Mouse (Mus musculus) heart, postnatal 0 days (tissue): Measurements from ENCODE around the gene Egfl7. TPM values are rescaled to one million over a fixed set of nuclear protein-coding genes. Genes with fewer than 3 reads are reported as not detected.
A peak's percentile ranks its signal among the peaks of the same experiment; 100 is the strongest.

Experiments used
- ATAC-seq: fragments of 200-750 bp; cut with Nextera tagmentation; 2 replicates; pipeline ENCODE4 v1.8.0; 2017; ENCODE audit warnings: low read depth, moderate number of reproducible peaks, moderate library complexity; ENCODE audit not compliant: insufficient read depth
- DNase-seq: peaks from one replicate; pipeline ENCODE4 v3.0.0-alpha.2; 2016; ENCODE audit warnings: low spot score
- H3K27ac ChIP-seq: fragments of 300-500 bp; sonication (generic); 2 replicates; pipeline ENCODE4 v1.5.1; 2014; ENCODE audit warnings: low read depth, mild to moderate bottlenecking
- H3K27me3 ChIP-seq: fragments of 300-500 bp; sonication (generic); 2 replicates; pipeline ENCODE4 v1.6.1; 2014; ENCODE audit warnings: low read length, mixed read lengths; ENCODE audit not compliant: control insufficient read depth, insufficient read depth
- H3K36me3 ChIP-seq: fragments of 300-500 bp; sonication (generic); replicated peaks from 2 replicates; pipeline ENCODE4 v1.6.1; 2014; ENCODE audit warnings: low read length, mixed read lengths; ENCODE audit not compliant: control insufficient read depth, insufficient read depth
- H3K4me1 ChIP-seq: fragments of 300-500 bp; sonication (generic); 2 replicates; pipeline ENCODE4 v1.6.1; 2014; ENCODE audit warnings: antibody characterized with exemption; ENCODE audit not compliant: control insufficient read depth, insufficient read depth
- H3K4me2 ChIP-seq: fragments of 300-500 bp; sonication (generic); 2 replicates; pipeline ENCODE4 v1.6.1; 2014; ENCODE audit warnings: low read depth, mild to moderate bottlenecking, low read length, moderate library complexity
- H3K4me3 ChIP-seq: fragments of 300-500 bp; sonication (generic); 2 replicates; pipeline ENCODE4 v1.5.1; 2014; ENCODE audit warnings: low read depth, low read length
- H3K9ac ChIP-seq: fragments of 300-500 bp; sonication (generic); replicated peaks from 2 replicates; pipeline ENCODE4 v1.6.1; 2014; ENCODE audit warnings: low read depth, low read length, mixed read lengths
- H3K9me3 ChIP-seq: fragments of 300-500 bp; sonication (generic); replicated peaks from 2 replicates; pipeline ENCODE4 v1.6.1; 2016; ENCODE audit warnings: low read length; ENCODE audit not compliant: control insufficient read depth
- CTCF ChIP-seq: IDR thresholded peaks from 2 replicates; pipeline ENCODE4 v1.5.1; 2016; ENCODE audit warnings: antibody characterized with exemption, control low read depth, low read depth
- EP300 ChIP-seq: IDR thresholded peaks from 2 replicates; pipeline ENCODE4 v1.6.1; 2016; ENCODE audit warnings: antibody characterized with exemption, low read depth
- WGBS: fragments of 180-500 bp; shearing (Covaris S2); extraction: QIAGEN DNeasy Blood & Tissue Kit; methylation state at CpG from one replicate; pipeline ENCODE4 v1.1.7; 2014; 5-methylcytosine and 5-hydroxymethylcytosine counted together
- polyA plus RNA-seq: library from polyadenylated mRNA; unstranded; fragments of >200 nt; fragmentation: Nextera tagmentation; extraction: Ambion mirVana; gene quantifications from 2 replicates; pipeline ENCODE4 v1.2.1, GENCODE M21; 2015
- total RNA-seq: library from RNA; depleted of rRNA; stranded (reverse); fragments of >200 nt; gene quantifications from 2 replicates; pipeline ENCODE4 v1.2.3, GENCODE M21; 2014; ENCODE audit warnings: low replicate concordance

The Egfl7 gene
- total and polyA plus RNA-seq, 2 experiments from 2014 or later, result 158 to 375 TPM

DNA sequence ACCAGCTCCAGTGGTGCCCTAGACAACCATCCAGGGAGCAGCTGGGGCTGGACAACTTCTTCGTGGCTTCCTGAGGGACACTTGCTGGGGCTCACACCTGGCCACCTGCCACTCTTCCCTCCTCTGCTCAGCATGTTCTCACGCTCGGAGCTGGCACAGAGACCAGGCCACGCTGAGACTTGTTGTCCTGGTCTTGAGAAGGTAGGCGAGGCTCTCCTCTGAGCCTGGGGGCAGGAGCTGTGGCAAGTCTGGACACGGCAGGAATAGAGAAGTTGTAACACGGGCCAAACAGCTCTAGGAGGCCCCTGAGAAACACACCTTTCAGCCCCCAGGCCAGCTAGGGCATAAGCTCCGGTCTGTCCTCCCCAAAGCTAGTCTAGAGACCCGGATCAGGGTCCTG, 25.9 kb upstream of the Egfl7 start:
- DNase-seq (no peak), ATAC-seq (no peak)
- no peak for TF ChIP-seq EP300
- TF ChIP-seq CTCF, result no peak
- H3K4me3 ChIP-seq, result no peak overlapping the region
- H3K4me2 ChIP-seq, result no peak overlapping the region
- no peaks in the 10 kb centered on the region for H3K36me3 ChIP-seq
- H3K27me3 ChIP-seq, result no peaks in the 10 kb centered on the region
- no peak overlapping the region for H3K9ac ChIP-seq
- 79% methylated on average over 9 of the region's 9 CpGs for WGBS
- H3K27ac ChIP-seq, result no peak overlapping the region
- H3K4me1 ChIP-seq, result peaks cover 66% of the 10 kb centered on the region
- no peaks in the 10 kb centered on the region for H3K9me3 ChIP-seq

DNA sequence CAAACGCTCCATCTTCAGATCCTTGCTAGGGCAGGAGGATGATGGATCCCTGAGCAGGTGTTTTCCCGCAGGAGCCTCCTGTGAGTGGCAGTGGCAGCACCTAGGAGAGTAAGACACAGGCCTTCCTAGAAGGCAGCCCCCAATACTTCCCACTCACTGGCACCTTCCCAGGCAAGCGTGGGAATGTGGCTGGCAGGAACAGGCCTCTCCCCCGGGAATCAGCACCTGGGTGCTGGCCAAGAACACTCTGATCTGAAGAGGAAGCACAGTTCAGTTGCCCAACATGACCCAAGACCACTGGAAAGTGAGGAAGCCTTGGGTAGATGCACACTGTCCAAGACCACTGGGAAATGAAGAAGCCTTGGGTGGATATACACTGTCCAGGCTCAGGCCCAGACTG, 24.7 kb upstream of the Egfl7 start:
- H3K9ac ChIP-seq, result no peak overlapping the region
- H3K36me3 ChIP-seq, result no peaks in the 10 kb centered on the region
- WGBS, result 53% methylated on average over 4 of the region's 4 CpGs
- no peak overlapping the region for H3K4me3 ChIP-seq
- ATAC-seq (peak; percentile 36; the same call in 1 of the 2 replicates), DNase-seq (peak; percentile 64)
- no peaks in the 10 kb centered on the region for H3K9me3 ChIP-seq
- no peaks in the 10 kb centered on the region for H3K27me3 ChIP-seq
- peak overlapping the region; percentile 77; the same call in 1 of the 2 replicates for H3K27ac ChIP-seq
- H3K4me2 ChIP-seq, result no peak overlapping the region
- no peak for TF ChIP-seq EP300
- TF ChIP-seq CTCF, result no peak
- peaks cover 60% of the 10 kb centered on the region for H3K4me1 ChIP-seq

DNA sequence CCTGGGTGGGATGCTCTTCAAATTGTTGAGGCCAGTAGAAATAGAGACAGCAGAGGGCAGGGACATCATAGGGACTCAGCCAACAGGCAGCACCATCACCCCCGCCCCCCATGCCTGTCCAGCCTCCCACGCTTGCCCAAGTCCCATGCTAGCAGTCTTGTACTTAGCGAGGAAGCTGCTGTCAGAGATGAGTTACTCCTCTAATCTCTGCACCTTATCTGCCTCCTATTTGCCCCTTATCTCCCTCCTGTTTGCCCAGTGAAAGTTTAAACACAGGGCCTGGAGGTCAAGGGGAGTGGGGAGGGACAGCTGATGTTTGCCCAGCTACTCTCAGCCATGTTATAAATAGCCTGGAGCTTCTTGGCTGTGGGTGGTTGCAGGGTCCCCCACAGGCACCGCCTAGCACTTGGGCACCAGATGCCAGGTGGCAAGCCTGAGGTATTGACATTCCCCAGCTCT, 23.2 kb upstream of the Egfl7 start:
- peak; percentile 78 for DNase-seq
- peak; percentile 78 for ATAC-seq
- Histone ChIP-seq H3K9ac (no peak overlapping the region), H3K27me3 (no peaks in the 10 kb centered on the region), H3K9me3 (no peaks in the 10 kb centered on the region), H3K4me1 (peaks cover 45% of the 10 kb centered on the region), H3K27ac (peak overlapping the region; percentile 77), H3K4me3 (no peak overlapping the region), H3K36me3 (no peaks in the 10 kb centered on the region), H3K4me2 (no peak overlapping the region)
- 24% methylated on average over 4 of the region's 4 CpGs for WGBS
- TF ChIP-seq EP300, result peak; percentile 63; the same call in 1 of the 2 replicates
- no peak for TF ChIP-seq CTCF

DNA sequence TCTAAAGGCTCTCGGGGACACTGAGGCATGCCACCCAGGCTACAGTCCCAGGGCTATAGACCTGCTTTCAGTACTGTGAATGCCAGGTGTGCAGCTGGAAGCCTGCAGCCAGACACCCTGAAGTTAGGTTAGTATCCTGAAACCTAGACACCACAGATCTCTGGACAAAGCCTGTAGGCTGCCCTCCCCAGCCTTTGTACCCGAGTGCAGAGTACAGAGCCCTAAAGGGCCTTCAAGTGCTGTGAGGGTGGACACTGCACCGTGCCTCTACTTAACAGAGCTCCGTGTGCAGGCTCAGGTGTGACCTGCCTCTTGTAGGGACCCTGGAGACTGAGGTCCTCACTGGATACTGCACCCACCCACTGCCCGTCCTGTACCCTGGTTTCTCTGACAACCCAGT, 19.3 kb upstream of the Egfl7 start:
- Histone ChIP-seq H3K36me3 (no peaks in the 10 kb centered on the region), H3K4me1 (peaks cover 18% of the 10 kb centered on the region), H3K9ac (no peak overlapping the region), H3K4me2 (no peak overlapping the region), H3K9me3 (no peaks in the 10 kb centered on the region), H3K27ac (no peak overlapping the region), H3K4me3 (no peak overlapping the region), H3K27me3 (no peaks in the 10 kb centered on the region)
- TF ChIP-seq CTCF, result no peak
- no peak for TF ChIP-seq EP300
- ATAC-seq, result no peak
- no peak for DNase-seq
- WGBS, result 82% methylated on average over 5 of the region's 5 CpGs

DNA sequence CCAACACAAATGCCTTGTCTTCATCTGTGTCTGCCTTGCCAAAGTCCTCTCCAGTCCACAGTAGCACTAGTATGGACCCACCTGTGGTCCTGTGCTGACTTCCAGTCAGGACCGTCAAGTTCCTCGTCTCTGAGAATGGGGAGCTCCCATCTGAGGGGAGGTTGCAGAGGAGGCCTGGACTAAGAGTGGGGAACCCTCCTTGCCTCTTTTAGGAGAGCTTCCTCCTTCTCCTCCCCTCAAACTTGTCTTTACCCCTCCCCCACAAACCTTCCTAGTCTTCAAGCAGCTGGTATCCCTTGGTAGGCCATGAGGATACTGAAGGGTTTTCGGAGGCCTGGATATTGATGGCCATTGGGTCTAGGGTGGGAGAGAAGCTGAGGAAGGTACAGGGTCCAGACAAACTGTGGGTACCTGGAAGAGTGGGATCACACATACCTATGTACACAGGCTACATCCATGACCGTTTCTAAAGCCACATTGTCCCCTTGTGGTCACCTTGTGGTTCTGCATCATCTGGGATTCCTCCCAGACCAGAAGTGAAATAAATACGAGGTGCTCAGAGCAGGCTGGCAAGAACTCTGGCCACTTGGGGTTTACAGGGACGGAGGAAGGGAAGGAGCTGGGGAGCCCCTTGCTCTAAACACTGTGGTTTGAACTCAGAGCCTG, 18.3 kb upstream of the Egfl7 start:
- no peaks in the 10 kb centered on the region for H3K36me3 ChIP-seq
- no peak overlapping the region for H3K4me3 ChIP-seq
- no peaks in the 10 kb centered on the region for H3K27me3 ChIP-seq
- no peak overlapping the region for H3K4me2 ChIP-seq
- TF ChIP-seq CTCF (peak; percentile 99), EP300 (no peak)
- WGBS, result 42% methylated on average over 6 of the region's 6 CpGs
- DNase-seq (peak; percentile 83), ATAC-seq (peak; percentile 66)
- no peak overlapping the region for H3K27ac ChIP-seq
- peaks cover 8% of the 10 kb centered on the region for H3K4me1 ChIP-seq
- H3K9ac ChIP-seq, result no peak overlapping the region
- H3K9me3 ChIP-seq, result no peaks in the 10 kb centered on the region

DNA sequence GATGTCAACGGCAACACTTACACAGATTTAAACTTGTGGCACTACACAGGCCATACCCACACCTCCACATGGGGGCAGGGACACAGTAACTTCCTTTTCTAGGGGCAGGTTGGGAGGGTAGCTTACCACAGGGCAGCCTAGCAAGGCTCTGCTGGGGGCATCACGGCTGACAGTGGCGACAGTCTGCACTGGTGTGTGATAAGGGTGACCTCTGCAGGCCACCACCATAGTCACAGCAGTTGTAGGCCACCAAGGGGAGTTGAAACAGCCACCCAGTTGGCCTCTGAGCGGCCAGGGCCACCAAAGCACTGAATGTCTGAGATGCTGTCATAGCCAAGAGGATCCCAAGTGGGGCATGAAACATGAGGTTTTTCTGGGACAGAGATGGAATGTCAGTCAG, 13.6 kb upstream of the Egfl7 start:
- ATAC-seq (peak; percentile 65), DNase-seq (peak; percentile 68)
- H3K9me3 ChIP-seq, result no peaks in the 10 kb centered on the region

More for the DNA sequence above, 13.6 kb upstream of the Egfl7 start:
- TF ChIP-seq EP300 (no peak), CTCF (peak; percentile 68)
- Histone ChIP-seq H3K4me1 (no peaks in the 10 kb centered on the region), H3K27me3 (no peaks in the 10 kb centered on the region), H3K4me2 (no peak overlapping the region), H3K27ac (no peak overlapping the region), H3K9ac (no peak overlapping the region), H3K4me3 (no peak overlapping the region), H3K36me3 (no peaks in the 10 kb centered on the region)
- WGBS, result 9% methylated on average over 4 of the region's 4 CpGs
